Mouse (Mus musculus): ENCODE data around the gene Krtap28-13. TPM values are rescaled to one million over a fixed set of nuclear protein-coding genes. Genes with fewer than 3 reads are reported as not detected.

The Krtap28-13 gene
- not detected in 2 replicates for polyA plus RNA-seq (2015; fragmentation: Nextera tagmentation; extraction: Ambion mirVana)

GRCm38 (mm10) chr1:83060643-83061042, at the start of gene Krtap28-13:
Gene Krtap28-13 (plus strand): TSS chr1:83060930.
- 92% methylated on average over 4 of the region's 4 CpGs for WGBS
- no peak within 1 kb of the TSS for H3K4me3 ChIP-seq
- H3K27me3 ChIP-seq, result no peaks in the 10 kb centered on the region
- H3K36me3 ChIP-seq (ENCODE audit: poor library complexity, severe bottlenecking), result no peaks in the 10 kb centered on the region
- ATAC-seq, result no peak
- no peak within 1 kb of the TSS for H3K4me2 ChIP-seq
- no peaks in the 10 kb centered on the region for H3K4me1 ChIP-seq
- no peak within 1 kb of the TSS for H3K27ac ChIP-seq
- no peaks in the 10 kb centered on the region for H3K9me3 ChIP-seq (replicated peaks)
- no peak within 1 kb of the TSS for H3K9ac ChIP-seq

DNA sequence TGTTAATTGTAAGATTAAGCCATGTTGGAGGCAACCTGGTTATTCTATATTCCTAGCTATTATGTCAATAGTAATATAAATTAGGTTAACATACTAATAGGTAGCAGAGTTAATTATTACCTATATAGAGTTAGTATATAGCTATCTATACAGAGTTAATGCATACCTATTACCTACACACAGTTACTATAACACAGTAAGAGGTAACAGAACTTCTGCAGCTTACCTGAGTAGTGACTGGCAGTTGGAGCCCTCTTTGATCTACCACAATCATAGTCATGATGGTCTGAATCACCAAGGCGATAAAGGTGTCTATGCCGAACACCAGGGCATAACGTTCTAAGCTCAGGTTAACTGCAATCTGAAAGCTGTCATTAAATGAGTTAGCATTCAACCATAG, 46.3 kb upstream of the Krtap28-13 start:
- Histone ChIP-seq H3K9me3 (replicated peaks) (no peaks in the 10 kb centered on the region), H3K36me3 (ENCODE audit: poor library complexity, severe bottlenecking) (no peaks in the 10 kb centered on the region), H3K27me3 (no peaks in the 10 kb centered on the region), H3K4me3 (no peak overlapping the region), H3K27ac (no peak overlapping the region), H3K9ac (no peak overlapping the region), H3K4me2 (no peak overlapping the region), H3K4me1 (no peaks in the 10 kb centered on the region)
- 94% methylated on average over 3 of the region's 3 CpGs for WGBS
- no peak for ATAC-seq

- Histone ChIP-seq H3K4me3 (no peak overlapping the region), H3K4me2 (no peak overlapping the region)
- 89% methylated on average over 10 of the region's 10 CpGs for WGBS
These were observed 45.3 kb upstream of the Krtap28-13 start for GRCm38 (mm10) chr1:83015329-83015879.

GRCm38 (mm10) chr1:83016556-83016955, 44.2 kb upstream of the Krtap28-13 start:
- no peak for ATAC-seq
- Histone ChIP-seq H3K4me3 (no peak overlapping the region), H3K27me3 (no peaks in the 10 kb centered on the region), H3K36me3 (ENCODE audit: poor library complexity, severe bottlenecking) (no peaks in the 10 kb centered on the region), H3K9ac (no peak overlapping the region), H3K27ac (no peak overlapping the region), H3K4me1 (no peaks in the 10 kb centered on the region), H3K4me2 (no peak overlapping the region), H3K9me3 (replicated peaks) (no peaks in the 10 kb centered on the region)
- 58% methylated on average over 1 of the region's 1 CpGs for WGBS

More at GRCm38 (mm10) chr1:83015329-83015879, 45.3 kb upstream of the Krtap28-13 start:
- Histone ChIP-seq H3K9ac (no peak overlapping the region), H3K9me3 (replicated peaks) (no peaks in the 10 kb centered on the region), H3K27ac (no peak overlapping the region), H3K4me1 (no peaks in the 10 kb centered on the region), H3K36me3 (ENCODE audit: poor library complexity, severe bottlenecking) (no peaks in the 10 kb centered on the region), H3K27me3 (no peaks in the 10 kb centered on the region)
- ATAC-seq, result no peak

- Histone ChIP-seq H3K27me3 (no peaks in the 10 kb centered on the region), H3K36me3 (ENCODE audit: poor library complexity, severe bottlenecking) (no peaks in the 10 kb centered on the region), H3K27ac (no peak overlapping the region), H3K4me3 (no peak overlapping the region), H3K9ac (no peak overlapping the region), H3K4me2 (no peak overlapping the region), H3K9me3 (replicated peaks) (no peaks in the 10 kb centered on the region), H3K4me1 (no peaks in the 10 kb centered on the region)
- no peak for ATAC-seq
- WGBS, result 53% methylated on average over 1 of the region's 1 CpGs
These were observed 28.8 kb upstream of the Krtap28-13 start for GRCm38 (mm10) chr1:83031950-83032349.

DNA sequence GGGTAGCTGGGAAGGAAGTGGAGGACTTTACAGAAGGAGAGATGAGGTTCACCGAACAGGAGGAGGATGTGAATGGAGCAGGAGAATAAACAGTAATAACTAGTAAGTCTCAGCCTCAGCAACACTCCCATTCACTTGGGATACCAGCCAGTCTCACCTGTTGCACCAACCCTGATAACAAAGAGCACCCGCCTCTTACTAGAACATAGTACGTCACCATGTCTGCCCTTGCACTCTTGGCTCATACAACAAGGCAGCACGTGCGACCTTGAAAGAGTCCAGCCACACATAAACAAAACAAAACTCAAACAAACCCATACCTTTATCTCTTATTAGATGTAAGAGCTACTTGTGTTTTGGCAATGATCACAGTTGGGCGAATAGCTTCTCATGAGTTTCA, 28.2 kb upstream of the Krtap28-13 start:
- Histone ChIP-seq H3K9me3 (replicated peaks) (no peaks in the 10 kb centered on the region), H3K4me1 (0 out of 2 replicates have a peak, but pooled peaks cover under 1% of the 10 kb centered on the region), H3K4me2 (no peak overlapping the region), H3K9ac (no peak overlapping the region), H3K36me3 (ENCODE audit: poor library complexity, severe bottlenecking) (no peaks in the 10 kb centered on the region), H3K27ac (no peak overlapping the region), H3K4me3 (no peak overlapping the region), H3K27me3 (no peaks in the 10 kb centered on the region)
- 91% methylated on average over 6 of the region's 6 CpGs for WGBS
- no peak for ATAC-seq

DNA sequence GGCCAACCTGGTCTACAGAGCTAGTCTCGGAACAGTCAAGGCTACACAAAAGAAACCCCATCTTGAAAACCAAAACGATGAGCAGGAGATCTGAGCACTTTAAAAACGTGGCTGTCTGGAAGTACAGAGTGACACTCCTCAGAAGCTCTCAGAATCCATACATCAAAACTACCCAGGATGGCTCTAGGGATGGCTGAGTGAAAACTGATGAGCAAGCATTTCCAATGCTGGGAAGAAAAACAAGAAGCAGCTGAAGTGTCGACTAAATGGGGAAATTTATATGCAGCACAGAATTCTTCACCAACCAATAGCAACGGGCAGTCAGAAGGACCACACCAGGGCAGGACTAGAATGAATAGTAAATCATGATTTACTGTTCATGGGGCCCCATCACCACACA, 26.2 kb upstream of the Krtap28-13 start:
- Histone ChIP-seq H3K4me2 (no peak overlapping the region), H3K4me3 (no peak overlapping the region), H3K4me1 (peaks cover 10% of the 10 kb centered on the region), H3K9ac (no peak overlapping the region), H3K36me3 (ENCODE audit: poor library complexity, severe bottlenecking) (no peaks in the 10 kb centered on the region), H3K9me3 (replicated peaks) (no peaks in the 10 kb centered on the region), H3K27ac (no peak overlapping the region), H3K27me3 (no peaks in the 10 kb centered on the region)
- 80% methylated on average over 5 of the region's 5 CpGs for WGBS
- ATAC-seq, result no peak

DNA sequence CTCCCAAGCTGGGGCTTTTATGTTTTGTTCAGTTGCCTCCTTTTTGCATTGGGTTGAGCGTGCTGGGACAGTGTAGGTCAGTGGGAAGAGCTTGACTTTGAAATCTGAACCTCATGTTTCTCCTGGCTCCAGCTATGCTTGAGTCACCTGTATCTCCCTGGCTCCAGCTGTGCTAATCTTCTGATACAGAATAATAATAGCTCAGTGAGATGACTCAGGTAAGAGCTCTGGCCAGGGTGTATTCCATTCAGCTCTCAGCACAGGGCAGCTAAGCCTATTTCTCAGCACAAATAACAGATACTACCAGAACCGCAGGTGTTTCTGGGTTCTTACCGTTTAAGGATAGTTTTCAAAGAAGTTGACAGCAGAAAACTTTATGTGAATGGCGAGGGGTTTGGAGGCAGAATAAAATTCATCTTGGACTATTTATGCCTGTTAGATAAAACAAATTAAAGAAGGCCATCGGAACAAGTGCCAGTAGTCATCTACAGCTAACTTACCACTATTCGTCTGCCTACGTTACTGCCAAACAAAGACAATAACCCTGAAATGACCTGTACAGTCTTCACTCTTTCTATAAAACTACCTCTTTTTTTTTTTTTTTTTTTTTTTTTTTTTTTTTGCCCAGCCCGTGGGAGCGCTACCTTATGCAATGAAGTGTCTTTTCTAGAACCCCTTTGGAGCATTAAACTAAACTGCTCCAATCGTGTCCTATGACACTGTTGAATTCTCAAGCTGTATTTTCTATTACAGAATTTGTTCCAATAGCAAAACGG, 23.6 kb upstream of the Krtap28-13 start:
- no peaks in the 10 kb centered on the region for H3K9me3 ChIP-seq (replicated peaks)
- H3K9ac ChIP-seq, result no peak overlapping the region
- no peaks in the 10 kb centered on the region for H3K36me3 ChIP-seq (ENCODE audit: poor library complexity, severe bottlenecking)
- no peaks in the 10 kb centered on the region for H3K27me3 ChIP-seq
- H3K4me2 ChIP-seq, result 0 out of 2 replicates have a peak overlapping the region, but pooled peaks have one; percentile 76
- 65% methylated on average over 11 of the region's 11 CpGs for WGBS
- peaks cover 10% of the 10 kb centered on the region for H3K4me1 ChIP-seq
- no peak for ATAC-seq
- H3K4me3 ChIP-seq, result no peak overlapping the region
- no peak overlapping the region for H3K27ac ChIP-seq

DNA sequence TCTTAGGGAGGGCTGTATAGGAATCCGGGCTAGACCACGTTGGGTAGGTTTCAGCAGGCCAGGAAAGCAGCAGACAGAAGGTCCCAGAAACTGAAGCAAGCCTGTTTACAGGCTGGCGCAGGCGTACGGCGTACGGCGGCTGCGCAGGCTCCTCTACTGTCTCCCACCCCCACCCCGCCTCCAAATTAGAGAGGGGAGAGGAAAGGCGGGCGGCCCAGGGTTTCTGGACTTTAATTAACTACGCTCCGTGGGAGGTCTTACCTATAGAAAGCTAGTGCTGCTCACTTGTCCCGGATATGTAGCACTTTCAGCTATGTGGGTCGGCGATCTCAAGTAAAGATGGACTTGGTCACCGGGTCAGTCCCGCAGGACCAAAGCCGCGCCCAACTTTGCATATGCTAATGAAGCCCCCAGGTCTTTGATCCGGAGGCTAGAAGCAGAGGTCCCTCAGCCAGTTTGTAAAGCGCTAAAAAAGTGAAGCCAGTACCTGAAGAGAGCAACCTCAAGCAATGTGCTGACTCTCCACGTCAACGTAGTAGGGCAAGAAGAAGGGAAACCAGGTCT, 22.5 kb upstream of the Krtap28-13 start, which contains the start of gene Slc19a3:
Slc19a3 (minus strand) TSS at position 340 of the 564 bp plus-strand sequence.
- peak within 1 kb of the TSS; percentile 58 for H3K9ac ChIP-seq
- H3K27me3 ChIP-seq, result no peaks in the 10 kb centered on the region
- H3K27ac ChIP-seq, result no peak within 1 kb of the TSS
- peak within 1 kb of the TSS; percentile 47 for H3K4me3 ChIP-seq
- WGBS, result under 1% methylated on average over 23 of the region's 25 CpGs
- peak; percentile 96 for ATAC-seq
- no peaks in the 10 kb centered on the region for H3K36me3 ChIP-seq (ENCODE audit: poor library complexity, severe bottlenecking)
- peaks cover 10% of the 10 kb centered on the region for H3K4me1 ChIP-seq
- peak within 1 kb of the TSS; percentile 76 for H3K4me2 ChIP-seq
- no peaks in the 10 kb centered on the region for H3K9me3 ChIP-seq (replicated peaks)

DNA sequence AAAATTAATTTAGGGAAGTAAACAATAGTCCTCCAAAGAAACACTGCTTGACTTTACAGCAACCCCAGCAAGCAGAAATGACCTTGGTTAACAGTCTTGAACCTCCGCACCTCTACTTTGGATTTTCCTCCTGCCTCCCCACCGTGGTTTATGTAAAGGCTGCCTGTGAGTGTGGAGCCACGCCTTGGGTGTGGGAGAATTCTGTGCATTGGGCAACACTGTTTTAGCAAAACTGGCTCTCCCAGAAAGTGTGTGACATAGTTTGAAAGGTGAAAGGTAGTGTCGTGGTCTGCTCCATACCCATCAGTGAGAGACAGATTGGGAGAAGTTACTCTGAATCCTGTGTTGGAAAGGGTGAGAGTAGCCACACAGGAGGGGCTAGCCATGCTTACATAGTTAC, 21.6 kb upstream of the Krtap28-13 start:
- no peaks in the 10 kb centered on the region for H3K9me3 ChIP-seq (replicated peaks)
- no peaks in the 10 kb centered on the region for H3K36me3 ChIP-seq (ENCODE audit: poor library complexity, severe bottlenecking)
- WGBS, result 82% methylated on average over 4 of the region's 4 CpGs
- H3K4me1 ChIP-seq, result peaks cover 10% of the 10 kb centered on the region
- H3K9ac ChIP-seq, result no peak overlapping the region
- H3K27me3 ChIP-seq, result no peaks in the 10 kb centered on the region
- H3K27ac ChIP-seq, result no peak overlapping the region
- H3K4me2 ChIP-seq, result no peak overlapping the region
- ATAC-seq, result no peak
- H3K4me3 ChIP-seq, result no peak overlapping the region

GRCm38 (mm10) chr1:83042380-83042779, 18.4 kb upstream of the Krtap28-13 start, which contains the start of gene Krtap28-10:
Gene Krtap28-10 (minus strand): TSS chr1:83042480.
- Histone ChIP-seq H3K36me3 (ENCODE audit: poor library complexity, severe bottlenecking) (no peaks in the 10 kb centered on the region), H3K4me3 (no peak within 1 kb of the TSS), H3K27me3 (no peaks in the 10 kb centered on the region), H3K9ac (no peak within 1 kb of the TSS), H3K4me2 (no peak within 1 kb of the TSS), H3K27ac (no peak within 1 kb of the TSS), H3K9me3 (replicated peaks) (no peaks in the 10 kb centered on the region), H3K4me1 (peaks cover 10% of the 10 kb centered on the region)
- no peak for ATAC-seq
- 93% methylated on average over 2 of the region's 2 CpGs for WGBS

GRCm38 (mm10) chr1:83044882-83045427, 15.8 kb upstream of the Krtap28-13 start, which contains the start of gene Gm47969:
Gene Gm47969 (plus strand): TSS chr1:83044932.
- Histone ChIP-seq H3K4me3 (no peak within 1 kb of the TSS), H3K9me3 (replicated peaks) (no peaks in the 10 kb centered on the region), H3K4me2 (no peak within 1 kb of the TSS), H3K36me3 (ENCODE audit: poor library complexity, severe bottlenecking) (no peaks in the 10 kb centered on the region), H3K4me1 (no peaks in the 10 kb centered on the region), H3K27me3 (no peaks in the 10 kb centered on the region), H3K27ac (no peak within 1 kb of the TSS), H3K9ac (no peak within 1 kb of the TSS)
- ATAC-seq, result no peak
- WGBS, result 85% methylated on average over 5 of the region's 5 CpGs
